Mouse (Mus musculus) adrenal gland, postnatal 10 days (tissue): ENCODE data around the gene Aarsd1. TPM values are rescaled to one million over a fixed set of nuclear protein-coding genes. Genes with fewer than 3 reads are reported as not detected.
"Not testable (repeated sequence)": the region's sequence is repeated elsewhere in the genome, so short reads cannot be mapped to it uniquely, and the experiment has no call there.

Experiments used
- DNase-seq: peaks from one replicate; pipeline ENCODE4 v3.0.0; 2021; ENCODE audit warnings: mixed read lengths
- long read RNA-seq, 2 experiments: library from polyadenylated mRNA; stranded (forward); transcript quantifications; one replicate each; pipeline ENCODE4 v2.0.0; 2021
- total RNA-seq, 2 experiments: library from RNA; stranded (reverse); gene quantifications; 2 replicates each; pipeline ENCODE4 v1.2.3; 2021

Gene Aarsd1
- total RNA-seq = 10 to 100 TPM; 33.1 to 37.3 TPM
- long read RNA-seq, experiment 1, transcript Aarsd1-201 (12 exons, 1,516 nt) = major isoform, 80 of 89 reads
- long read RNA-seq, experiment 1, partial matches to known transcripts = 7 of 89 reads
- long read RNA-seq, experiment 1, other reads (novel, unspliced or antisense) = 2 of 89 reads
- long read RNA-seq, experiment 2, transcript Aarsd1-201 (12 exons, 1,516 nt) = major isoform, 37 of 44 reads
- long read RNA-seq, experiment 2, partial matches to known transcripts = 4 of 44 reads
- long read RNA-seq, experiment 2, other reads (novel, unspliced or antisense) = 3 of 44 reads

DNA sequence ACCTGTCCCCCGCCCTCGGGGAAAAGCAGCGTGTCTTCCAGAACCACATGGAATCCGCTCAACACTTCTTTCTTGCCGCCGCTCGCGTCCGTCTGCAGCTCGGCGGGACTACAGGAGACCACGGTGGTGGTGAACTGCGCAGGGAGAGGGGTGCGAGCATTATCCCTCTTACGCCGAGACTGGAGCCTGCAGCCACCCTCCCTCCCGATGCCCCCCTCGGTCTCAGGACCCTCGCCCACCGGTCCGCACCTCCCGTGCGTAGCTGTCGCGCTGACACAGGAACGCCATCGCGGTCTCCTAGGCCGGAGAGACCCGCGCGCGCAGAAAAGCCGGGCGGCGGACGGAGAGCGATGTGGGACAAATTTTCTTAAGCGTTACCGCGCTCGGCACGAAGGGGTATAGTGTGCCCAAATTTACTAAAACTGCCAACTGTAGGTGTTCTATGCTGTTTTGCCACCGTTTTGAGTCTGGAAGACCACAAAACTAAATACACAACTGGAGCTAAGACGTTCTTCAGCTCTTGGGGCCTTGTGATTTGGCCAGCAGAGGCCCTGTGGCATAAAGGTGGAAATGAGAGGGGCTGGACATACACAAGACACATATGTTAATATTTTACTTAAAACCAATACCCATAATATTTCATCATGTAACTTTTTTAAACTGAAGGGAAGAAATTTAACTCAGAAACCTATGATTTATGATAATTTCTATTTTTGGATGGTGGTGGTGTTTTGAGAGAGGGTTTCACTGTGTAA is at the start of gene Aarsd1:
Gene Aarsd1 (minus strand): TSS at position 515 of the 755 bp plus-strand sequence.
- peak; percentile 95 for DNase-seq

DNA sequence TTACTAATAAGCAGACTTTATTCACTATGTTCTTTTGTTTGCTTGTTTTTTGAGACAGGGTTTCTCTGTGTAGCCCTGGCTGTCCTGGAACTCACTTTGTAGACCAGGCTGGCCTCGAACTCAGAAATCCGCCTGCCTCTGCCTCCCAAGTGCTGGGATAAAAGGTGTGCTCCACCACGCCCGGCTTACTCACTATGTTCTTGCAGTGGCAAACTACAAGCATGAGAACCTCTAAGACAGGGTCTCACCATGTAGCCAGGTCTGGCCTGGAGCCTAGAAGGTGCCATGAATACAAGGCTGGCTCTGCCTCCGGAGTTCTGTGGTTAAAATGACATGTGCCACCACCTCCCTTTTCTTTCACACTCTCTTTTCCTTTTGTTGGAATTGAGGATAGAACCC is 49.1 kb upstream of the Aarsd1 start:
- not testable (repeated sequence) for DNase-seq

DNA sequence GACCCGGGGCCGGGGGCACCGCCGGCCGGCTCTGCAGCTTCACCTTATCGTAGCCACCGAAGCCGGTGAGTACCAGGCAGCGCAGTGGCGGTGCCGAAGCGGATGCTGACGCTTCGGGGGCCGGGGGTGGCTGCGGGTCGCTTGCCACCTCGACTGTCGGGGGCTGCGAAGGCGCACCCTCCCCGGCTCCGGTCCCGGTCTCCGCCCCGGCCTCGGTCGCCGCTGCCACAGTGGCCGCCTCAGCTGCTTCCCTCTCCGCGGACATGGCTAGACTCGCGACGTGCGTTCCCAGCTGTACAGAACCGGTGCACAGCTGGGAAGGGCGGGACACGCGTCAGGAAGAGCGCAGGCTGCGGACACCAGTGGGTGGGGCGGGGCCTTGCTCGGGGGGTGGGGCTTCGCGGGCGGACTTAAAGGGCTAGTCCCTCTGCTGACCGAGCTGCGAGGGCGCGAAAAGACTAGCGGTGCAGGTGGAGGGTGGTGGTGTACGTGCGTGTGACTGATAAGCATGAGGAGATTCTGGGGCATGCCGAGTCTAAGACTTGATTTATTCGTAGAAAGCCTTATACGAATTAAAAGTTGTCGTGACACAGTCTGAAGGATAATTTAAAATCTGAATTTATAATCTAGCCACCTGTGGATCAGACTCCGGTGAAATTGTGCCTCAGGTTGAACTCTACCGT is 48.6 kb upstream of the Aarsd1 start, which contains the start of gene Vat1:
Gene Vat1 (minus strand): TSS at position 362 of the 683 bp plus-strand sequence.
- peak; percentile 84 for DNase-seq

DNA sequence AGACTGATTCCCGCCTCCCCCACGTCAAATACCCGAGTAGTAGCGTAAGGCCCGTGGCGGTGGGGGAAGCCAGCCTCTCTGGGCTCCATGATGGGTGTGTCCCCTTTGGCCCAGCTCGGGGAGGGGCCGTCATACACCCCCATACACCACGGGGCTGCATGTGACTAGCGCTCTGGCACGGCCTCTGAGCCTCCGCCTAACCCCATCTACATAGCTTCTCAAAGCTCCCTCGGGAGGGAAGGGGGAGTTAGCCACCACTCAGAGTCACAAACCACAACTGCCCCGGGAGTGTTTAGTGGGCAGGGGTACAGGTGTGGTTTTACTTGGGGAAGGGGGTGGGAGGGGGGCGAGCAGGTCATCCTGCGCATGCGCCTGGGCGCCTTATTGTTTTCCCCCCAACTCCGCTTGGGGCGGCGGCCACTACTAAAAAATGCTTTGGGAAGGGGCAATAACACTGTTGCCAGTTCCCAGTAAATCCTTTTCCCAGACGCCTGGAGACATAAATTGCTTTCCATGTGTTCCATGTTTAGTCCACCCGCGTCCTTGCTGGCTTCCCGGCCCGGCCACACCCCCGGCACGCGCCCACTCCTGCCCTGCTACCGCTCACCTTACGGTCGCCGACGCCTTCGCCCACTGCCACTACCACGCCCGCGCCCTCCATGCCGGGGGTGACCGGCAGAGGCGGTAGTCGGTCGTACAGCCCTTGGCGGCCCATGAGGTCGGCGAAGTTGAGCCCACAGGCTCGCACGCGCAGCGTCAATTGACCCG is 47.9 kb upstream of the Aarsd1 start:
- DNase-seq = peak; percentile 72

DNA sequence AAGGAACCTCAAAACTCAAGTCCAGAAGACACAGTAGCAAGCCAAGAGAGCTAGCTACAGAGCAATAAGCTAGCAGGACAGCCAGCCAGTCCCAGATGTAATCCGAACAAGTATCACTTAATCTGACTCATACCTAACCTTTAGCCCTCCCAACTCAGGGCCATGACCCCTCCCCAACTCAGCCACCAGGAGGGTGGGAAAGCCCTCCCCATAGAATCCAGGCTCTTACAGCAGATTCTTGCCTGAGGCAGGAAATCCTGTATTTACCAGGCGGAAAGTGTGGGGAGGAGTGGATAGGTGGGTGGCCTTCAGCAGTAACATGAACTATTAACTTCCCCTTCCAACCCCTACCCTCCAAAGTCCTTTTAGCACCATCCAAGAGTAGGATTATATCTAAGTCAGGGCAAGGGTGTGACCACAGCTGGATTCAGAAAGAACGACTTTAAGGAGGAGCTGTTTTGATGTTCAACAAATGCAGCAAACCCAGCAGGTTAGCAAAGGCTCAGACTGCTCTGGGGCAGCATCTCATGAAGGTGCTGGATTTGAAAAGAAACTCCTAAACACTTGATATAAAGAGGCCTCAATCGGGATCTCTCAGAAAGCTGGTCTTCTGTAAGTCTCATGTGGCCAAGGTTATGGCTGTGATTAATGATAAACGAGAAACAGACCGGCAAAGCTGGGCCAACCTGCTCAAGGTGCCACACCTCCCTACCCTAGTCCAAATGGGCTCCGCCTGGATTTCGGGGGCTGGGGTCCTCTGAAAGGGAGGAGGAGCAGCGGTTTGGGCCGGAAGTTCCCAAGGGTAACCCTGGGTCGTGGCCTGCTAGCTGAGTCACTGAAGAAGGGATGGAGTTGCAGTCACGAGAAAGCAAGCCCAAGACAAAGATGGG is 47.0 kb upstream of the Aarsd1 start, which contains the start of gene Rnd2:
Gene Rnd2 (plus strand): TSS at position 789 of the 890 bp plus-strand sequence.
- peak; percentile 44 for DNase-seq

DNA sequence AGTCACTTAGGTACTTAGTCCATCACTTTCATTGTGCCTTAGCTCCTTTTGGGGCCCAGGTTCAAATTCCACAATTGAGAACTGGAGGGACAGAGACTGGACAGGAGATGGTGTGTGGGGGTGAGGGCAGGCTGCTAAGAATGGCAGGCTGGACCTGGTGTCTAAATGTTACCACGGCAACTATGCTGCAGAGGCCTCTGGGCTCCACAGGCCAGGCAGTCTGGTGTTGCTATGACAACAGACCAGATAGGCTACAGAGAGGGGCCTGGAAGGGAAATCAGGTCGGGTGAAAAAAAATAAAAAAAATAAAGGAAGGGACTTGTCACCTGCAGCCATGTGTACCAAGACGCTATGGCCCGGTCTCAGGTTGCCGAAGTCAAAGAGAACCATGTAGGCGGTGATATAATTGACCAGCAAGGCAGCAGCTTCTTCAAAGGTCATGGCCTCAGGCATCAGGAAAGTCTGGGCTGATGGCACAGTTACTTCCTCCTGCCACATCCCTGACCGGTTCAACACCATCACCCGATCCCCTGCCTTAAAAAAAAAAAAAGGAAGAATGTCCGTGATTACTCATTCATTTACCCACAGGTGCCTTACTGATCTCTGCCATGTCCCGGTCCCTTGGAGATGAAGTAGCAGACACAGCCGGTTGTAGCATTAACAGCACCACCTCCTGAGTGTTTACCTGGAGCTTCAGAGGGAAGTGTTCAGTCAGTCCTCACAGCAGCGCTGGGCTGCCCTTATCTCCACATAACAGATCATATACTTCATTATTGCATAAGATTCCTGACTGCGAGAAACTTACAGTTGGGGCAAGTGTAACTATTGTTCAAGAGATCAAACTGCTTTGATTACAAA is 45.4 kb upstream of the Aarsd1 start:
- DNase-seq = no peak

DNA sequence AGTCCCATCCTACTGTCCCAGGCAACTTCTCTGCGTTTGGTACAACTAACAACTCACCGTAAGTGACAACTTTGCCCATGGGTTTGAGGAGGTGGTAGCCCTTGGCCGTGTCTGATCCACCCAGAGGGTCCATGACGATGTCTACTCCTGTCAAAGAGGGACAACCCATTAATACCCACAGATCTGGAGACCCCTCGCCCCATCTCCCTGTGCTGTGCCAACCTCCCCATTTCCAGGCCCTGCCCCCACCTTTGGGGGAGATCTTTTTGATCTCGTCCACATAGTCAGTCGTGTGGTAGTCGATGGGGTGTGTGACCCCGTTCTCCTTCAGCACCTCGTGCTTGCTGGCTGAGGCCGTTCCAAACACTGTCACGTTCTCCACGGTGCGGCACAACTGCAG is 44.7 kb upstream of the Aarsd1 start:
- no peak for DNase-seq

DNA sequence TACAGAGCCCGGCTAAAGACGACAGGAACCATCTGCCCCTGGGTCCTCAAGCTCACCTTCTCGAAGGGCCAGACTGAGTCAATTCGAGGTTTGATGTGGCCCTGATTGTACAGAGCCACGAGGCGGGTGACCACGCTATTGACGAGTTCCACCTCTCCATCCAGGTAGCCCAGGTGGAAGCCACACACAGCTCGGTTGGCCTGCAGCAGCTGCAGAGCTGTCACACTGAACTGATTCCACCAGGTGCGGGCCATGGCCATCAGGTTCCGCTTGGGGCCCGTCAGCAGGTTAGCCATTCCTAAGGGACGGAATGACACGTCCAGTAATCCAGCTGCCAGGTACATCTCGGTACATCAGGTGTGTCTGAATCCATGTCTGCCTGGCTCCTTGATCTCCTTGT is 42.9 kb upstream of the Aarsd1 start:
- no peak for DNase-seq

DNA sequence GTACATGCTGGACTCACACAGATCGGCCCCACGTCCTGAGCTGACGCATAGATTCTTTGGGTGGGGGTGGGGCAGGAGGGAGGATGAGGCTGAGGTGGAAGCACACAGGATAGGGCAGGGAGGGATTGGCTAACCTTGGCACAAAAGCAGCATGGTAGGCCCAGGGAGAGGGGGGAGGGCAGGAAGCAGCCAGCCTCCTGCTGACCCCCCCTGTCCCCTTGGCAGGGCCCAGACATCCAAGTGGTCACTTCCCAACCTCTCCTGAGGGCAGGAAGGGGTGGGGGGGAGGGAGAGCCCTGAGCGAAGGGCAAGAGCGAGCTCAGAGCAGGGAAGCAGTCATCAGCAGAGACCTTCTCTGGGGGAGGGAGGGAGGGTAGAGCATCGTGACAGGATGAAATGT is 42.3 kb upstream of the Aarsd1 start:
- peak; percentile 40 for DNase-seq

DNA sequence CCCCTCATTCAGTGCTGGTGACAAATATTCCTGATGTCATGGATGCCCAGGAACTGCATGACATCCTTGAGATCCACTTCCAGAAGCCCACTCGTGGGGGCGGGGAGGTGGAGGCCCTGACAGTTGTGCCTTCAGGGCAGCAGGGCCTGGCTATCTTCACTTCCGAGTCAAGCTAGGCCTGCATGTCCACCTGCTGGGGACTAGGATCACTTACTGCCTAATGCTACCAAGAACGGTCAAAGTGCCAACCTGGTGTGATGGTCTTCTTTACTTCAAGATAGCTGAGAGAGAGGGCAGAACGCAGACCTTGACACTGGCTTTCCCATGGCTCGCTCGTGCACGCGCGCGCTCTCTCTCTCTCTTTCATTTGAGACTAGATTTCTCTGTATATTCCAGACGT is 40.8 kb upstream of the Aarsd1 start:
- no peak for DNase-seq

DNA sequence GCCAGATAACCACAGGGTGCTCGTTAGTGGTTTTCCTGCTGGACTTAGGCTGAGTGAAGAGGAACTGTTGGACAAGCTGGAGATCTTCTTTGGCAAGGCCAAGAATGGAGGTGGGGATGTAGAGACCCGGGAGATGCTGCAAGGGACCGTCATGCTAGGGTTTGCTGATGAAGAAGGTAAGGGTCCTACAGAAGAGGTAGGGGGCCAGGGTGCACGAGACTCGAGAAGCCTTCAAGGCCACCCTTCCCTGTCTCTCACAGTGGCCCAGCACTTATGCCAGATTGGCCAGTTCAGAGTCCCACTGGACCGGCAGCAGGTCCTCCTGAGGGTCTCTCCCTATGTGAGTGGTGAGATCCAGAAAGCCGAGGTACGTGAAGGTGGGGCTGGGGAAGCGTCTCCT is 40.2 kb upstream of the Aarsd1 start:
- DNase-seq = no peak

DNA sequence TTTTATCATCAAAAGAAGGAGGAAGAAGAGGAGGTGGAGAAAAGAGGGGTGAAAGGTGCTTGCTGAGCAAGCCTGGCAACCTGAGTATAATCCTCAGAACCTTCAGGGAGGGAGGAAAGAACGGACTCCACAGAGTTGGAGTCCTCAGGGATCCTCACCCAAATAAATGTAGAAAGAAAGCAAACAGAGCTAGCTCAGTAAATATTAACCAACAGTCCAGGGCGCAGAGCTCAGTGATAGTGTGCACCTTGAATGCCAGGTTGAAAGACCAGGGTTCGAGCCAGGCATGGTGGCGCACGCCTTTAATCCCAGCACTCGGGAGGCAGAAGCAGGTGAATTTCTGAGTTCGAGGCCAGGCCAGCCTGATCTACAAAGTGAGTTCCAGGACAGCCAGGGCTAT is 38.2 kb upstream of the Aarsd1 start:
- no peak for DNase-seq

DNA sequence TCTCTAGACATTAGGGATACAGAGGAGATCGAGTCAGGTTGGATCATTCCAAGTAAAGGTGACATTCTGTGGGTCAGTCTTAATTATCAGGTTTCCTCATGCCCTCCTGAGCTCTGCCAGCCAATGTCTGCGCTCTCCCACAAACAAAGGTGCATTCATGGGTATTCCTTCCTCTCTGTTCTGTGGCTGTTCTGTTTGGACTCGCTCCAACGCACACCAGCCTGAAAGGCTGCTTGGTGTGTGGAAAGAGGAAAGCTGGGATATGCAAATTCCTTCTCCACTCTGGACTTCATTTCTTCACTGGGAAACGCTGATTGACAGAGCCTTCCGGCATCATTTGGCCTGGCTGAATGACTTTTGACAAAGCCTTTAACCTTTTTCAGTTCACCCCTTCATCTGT is 37.3 kb upstream of the Aarsd1 start:
- DNase-seq = no peak

DNA sequence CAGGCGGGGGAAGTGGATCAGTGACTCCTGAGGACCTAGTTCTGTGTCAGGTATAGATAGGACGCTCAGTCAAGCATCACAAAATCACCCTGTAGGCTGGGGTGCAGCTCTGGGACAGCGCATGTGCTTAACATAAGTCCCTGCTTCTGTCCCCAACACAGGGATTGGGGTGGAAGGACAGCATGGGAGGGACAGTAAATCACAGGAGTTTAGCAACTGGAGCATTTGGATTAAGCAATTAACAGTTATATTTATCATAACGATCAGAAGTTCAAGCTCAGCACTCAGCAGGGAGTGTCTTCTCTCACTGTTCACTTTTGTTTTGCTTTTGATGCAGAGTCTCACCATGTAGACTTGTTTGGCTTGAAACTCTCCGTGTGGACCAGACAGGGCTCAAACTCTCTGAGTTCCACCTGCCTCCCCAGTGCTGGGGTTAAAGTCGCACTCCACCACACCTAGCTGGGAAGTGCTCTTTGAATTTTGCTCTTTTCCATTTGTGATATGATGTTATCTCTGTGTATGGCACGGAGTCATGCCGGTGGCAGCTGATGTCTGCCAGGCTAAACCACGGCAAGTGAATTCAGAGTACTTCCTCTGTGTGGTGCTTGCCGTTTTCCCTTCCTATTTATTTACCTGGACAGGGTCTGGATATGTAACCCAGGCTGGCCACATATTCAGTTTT is 34.8 kb upstream of the Aarsd1 start:
- DNase-seq = no peak

DNA sequence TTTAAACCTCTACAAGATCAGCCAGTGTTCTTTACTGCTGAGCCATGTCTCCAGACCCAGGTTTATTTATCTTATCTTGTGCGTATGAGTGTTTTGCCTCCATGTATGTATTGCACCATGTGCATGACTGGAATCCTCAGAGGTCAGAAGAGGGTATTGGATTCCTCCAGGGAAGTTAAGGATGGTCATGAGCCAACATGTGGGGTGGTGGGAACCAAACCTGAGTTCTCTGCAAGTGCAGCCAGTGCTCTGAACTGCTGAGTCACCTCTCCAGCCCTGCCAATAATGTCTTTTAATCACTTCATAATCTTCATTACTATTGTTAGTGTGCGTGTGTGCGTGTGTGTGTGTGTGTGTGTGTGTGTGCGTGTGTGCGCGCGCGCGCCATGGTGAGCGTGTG is 34.1 kb upstream of the Aarsd1 start:
- DNase-seq = no peak

DNA sequence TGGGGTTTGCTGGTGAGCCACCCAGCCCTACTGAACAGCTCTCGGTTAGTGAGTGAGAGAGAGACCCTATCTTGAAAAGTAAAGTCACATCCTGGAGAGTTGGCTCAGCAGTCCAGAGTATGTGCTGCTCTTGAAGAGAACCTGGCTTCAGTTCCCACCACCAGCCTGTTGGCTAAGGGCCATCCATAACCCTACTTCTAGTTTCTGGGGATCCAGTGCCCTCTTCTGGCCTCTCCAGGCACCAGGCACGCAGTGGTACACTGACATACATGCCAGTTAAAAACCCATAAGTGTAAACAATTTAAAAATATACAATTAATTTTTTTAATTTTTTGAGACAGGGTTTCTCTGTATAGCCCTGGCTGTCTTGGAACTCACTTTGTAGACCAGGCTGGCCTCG is 33.0 kb upstream of the Aarsd1 start:
- DNase-seq = no peak

DNA sequence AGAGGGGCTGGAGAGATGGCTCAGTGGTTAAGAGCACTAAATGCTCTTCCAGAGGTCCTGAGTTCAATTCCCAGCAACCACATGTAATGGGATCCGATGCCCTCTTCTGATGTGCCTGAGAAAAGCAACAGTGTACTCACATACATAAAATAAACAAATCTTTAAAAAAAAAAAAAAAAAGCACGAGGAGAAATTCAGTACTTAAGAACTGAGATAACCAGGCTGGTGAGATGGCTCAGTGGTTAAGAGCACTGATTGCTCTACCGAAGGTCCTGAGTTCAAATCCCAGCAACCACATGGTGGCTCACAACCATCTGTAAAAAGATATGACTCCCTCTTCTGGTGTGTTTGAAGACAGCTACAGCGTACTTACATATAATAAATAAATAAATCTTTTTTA is 32.2 kb upstream of the Aarsd1 start:
- DNase-seq = not testable (repeated sequence)

DNA sequence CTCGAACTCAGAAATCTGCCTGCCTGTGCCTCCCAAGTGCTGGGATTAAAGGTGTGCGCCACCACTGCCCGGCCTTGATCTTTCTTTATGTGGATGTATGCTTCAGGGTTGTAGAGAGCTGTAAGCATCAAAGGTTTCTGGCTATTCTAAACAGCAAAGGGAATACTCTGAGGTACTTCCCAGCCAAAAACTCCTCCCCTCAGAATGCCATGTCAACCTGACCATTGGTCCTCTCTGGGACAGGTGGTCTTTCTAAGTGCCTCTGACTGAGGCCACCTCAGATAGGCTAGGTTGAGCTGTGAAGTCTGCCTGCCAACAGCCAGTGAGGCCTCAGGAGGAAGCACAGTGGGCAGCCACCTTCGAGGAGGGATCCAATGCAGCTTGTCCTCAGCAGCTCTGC is 31.5 kb upstream of the Aarsd1 start:
- no peak for DNase-seq

DNA sequence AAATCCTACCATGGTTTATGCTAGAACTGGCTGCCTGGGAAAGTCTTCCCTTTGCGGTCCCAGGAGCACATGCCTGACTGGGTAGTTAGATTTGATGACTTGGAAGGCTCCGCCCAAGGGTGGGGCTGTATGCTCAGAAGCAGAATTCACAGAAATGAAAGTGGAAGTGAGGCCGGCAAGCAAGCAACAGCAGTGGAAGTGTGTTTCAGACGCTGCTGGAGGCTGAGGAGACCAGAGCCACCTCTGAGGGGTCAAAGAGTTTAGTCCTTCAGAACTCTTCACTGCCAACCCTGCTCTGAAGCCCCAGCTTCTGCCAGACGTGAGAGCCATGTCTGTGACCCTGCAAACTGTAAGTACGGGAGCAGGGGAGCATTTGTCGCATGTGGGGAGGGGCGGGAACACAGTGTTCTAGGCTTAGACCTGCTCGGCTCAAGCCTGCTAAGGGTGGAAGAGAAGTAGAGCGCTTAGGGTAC is 30.9 kb upstream of the Aarsd1 start, which contains the start of gene Ifi35:
Gene Ifi35 (plus strand): TSS at position 134 of the 473 bp plus-strand sequence.
- peak; percentile 86 for DNase-seq
